Mouse (Mus musculus) ES-E14 (cell line): ENCODE measurements around the gene Ccdc38. TPM values are rescaled to one million over a fixed set of nuclear protein-coding genes. Genes with fewer than 3 reads are reported as not detected.

Source experiments
- DNase-seq: peaks from one replicate; pipeline ENCODE4 v3.0.0-alpha.2; 2013; ENCODE audit warnings: low read depth, low spot score
- H3K27ac ChIP-seq: 2 replicates; pipeline ENCODE4 v1.5.1; 2012; ENCODE audit warnings: low read depth, mild to moderate bottlenecking, low read length, moderate library complexity, mixed read lengths; ENCODE audit not compliant: poor library complexity, insufficient read depth, severe bottlenecking
- H3K36me3 ChIP-seq: 2 replicates; pipeline ENCODE4 v1.6.1; 2012; ENCODE audit warnings: mild to moderate bottlenecking, low read length, moderate library complexity, mixed read lengths; ENCODE audit not compliant: control insufficient read depth, poor library complexity, insufficient read depth, severe bottlenecking
- H3K4me1 ChIP-seq, 2 experiments: fragments of 150-350 bp in 1 of 2; sonication (generic) in 1 of 2; 2 replicates each; pipeline ENCODE4 v1.6.1; 2012; ENCODE audit warnings: low read length in 2 of 2, mild to moderate bottlenecking in 1 of 2, mixed read lengths in 1 of 2; ENCODE audit not compliant: control insufficient read depth in 2 of 2, insufficient read depth in 2 of 2, poor library complexity in 1 of 2
- H3K4me3 ChIP-seq, 2 experiments: fragments of 150-350 bp in 1 of 2; sonication (generic) in 1 of 2; 2 replicates each; pipeline ENCODE4 v1.5.1; 2012; ENCODE audit warnings: low read length in 2 of 2, low read depth in 1 of 2, mild to moderate bottlenecking in 1 of 2, mixed read lengths in 1 of 2; ENCODE audit not compliant: insufficient read depth in 1 of 2, poor library complexity in 1 of 2, severe bottlenecking in 1 of 2
- H3K9ac ChIP-seq: 2 replicates; pipeline ENCODE4 v1.6.1; 2012; ENCODE audit warnings: low read depth, mild to moderate bottlenecking, low read length, mixed read lengths; ENCODE audit not compliant: poor library complexity, insufficient read depth, severe bottlenecking
- H3K9me3 ChIP-seq: fragments of 150-350 bp; sonication (generic); 2 replicates; pipeline ENCODE4 v1.6.1; 2012; ENCODE audit warnings: low read depth, mild to moderate bottlenecking, low read length; ENCODE audit not compliant: control insufficient read depth, insufficient read depth
- CHD2 ChIP-seq: IDR thresholded peaks from 2 replicates; pipeline ENCODE4 v1.6.1; 2014; ENCODE audit warnings: mild to moderate bottlenecking, low read depth, low read length, inconsistent platforms
- HCFC1 ChIP-seq: IDR thresholded peaks from 2 replicates; pipeline ENCODE4 v1.6.1; 2012; ENCODE audit warnings: low read length, inconsistent platforms, borderline replicate concordance; ENCODE audit not compliant: insufficient read depth
- MAFK ChIP-seq: IDR thresholded peaks from 2 replicates; pipeline ENCODE4 v1.6.1; 2014; ENCODE audit warnings: mild to moderate bottlenecking, low read depth, low read length, inconsistent platforms; ENCODE audit not compliant: insufficient read depth
- ZC3H11A ChIP-seq: IDR thresholded peaks from 2 replicates; pipeline ENCODE4 v1.6.1; 2012; ENCODE audit warnings: low read depth, mild to moderate bottlenecking, inconsistent platforms, low read length, borderline replicate concordance
- ZNF384 ChIP-seq: IDR thresholded peaks from 2 replicates; pipeline ENCODE4 v1.6.1; 2012; ENCODE audit warnings: low read depth, low read length, inconsistent platforms
- in situ Hi-C, 2 experiments: fragments of 600-800 bp; cut with MboI; formaldehyde crosslinking; loops; one replicate each; pipeline ENCODE4 v1.15.1; 2025; ENCODE audit warnings: low sequenced_read_pairs in 2 of 2, inconsistent platforms in 1 of 2; ENCODE audit not compliant: unreplicated experiment in 2 of 2
- total RNA-seq: library from RNA; depleted of rRNA; stranded (reverse); fragments of 300-350 nt; gene quantifications from 2 replicates; pipeline ENCODE4 v1.2.3, GENCODE M21; 2012; rRNA removed

Ccdc38 gene
- total RNA-seq, 1 experiment: 2.6 TPM

- TF ChIP-seq MAFK (no peak), CHD2 (no peak), ZNF384 (no peak), ZC3H11A (no peak)
- in situ Hi-C loops: no loop called here
- Histone ChIP-seq H3K27ac (no peak overlapping the region), H3K36me3 (no peaks in the 10 kb centered on the region), H3K9me3 (no peaks in the 10 kb centered on the region), H3K4me1 (no peaks in the 10 kb centered on the region), H3K9ac (no peak overlapping the region), H3K4me3 (no peak overlapping the region)
- DNase-seq: no peak
Measured at GRCm38 (mm10) chr10:93632086-93632485, 91.7 kb downstream of the Ccdc38 start.

GRCm38 (mm10) chr10:93633563-93633962, 93.1 kb downstream of the Ccdc38 start:
- no peak for DNase-seq
- in situ Hi-C loops: no loop called here
- no peak overlapping the region for H3K4me3 ChIP-seq
- no peak overlapping the region for H3K9ac ChIP-seq
- H3K9me3 ChIP-seq: no peaks in the 10 kb centered on the region
- TF ChIP-seq HCFC1 (no peak), MAFK (no peak), ZNF384 (no peak), CHD2 (no peak), ZC3H11A (no peak)
- no peak overlapping the region for H3K27ac ChIP-seq
- H3K36me3 ChIP-seq: no peaks in the 10 kb centered on the region
- no peaks in the 10 kb centered on the region for H3K4me1 ChIP-seq

Other genes with a start within 250 kb of the Ccdc38 start
- 10.3 and 15.7 TPM in 2 replicates for gene Elk3, start 229.5 kb upstream of the Ccdc38 start, total RNA-seq
- gene Lta4h, start 87.2 kb upstream of the Ccdc38 start, total RNA-seq: 54.5 and 72.4 TPM in 2 replicates
- gene Hal, start 51.9 kb upstream of the Ccdc38 start, total RNA-seq: 2.2 and 5.7 TPM in 2 replicates
- gene Amdhd1, start 599 bp upstream of the Ccdc38 start, total RNA-seq: 0.16 and 0.40 TPM in 2 replicates
- 77.7 and 103 TPM in 2 replicates for gene Snrpf, start 49.1 kb downstream of the Ccdc38 start, total RNA-seq
- 0.85 and 1.9 TPM in 2 replicates for gene Ntn4, start 100.0 kb downstream of the Ccdc38 start, total RNA-seq